15 mouse cellular contexts compared by ENCODE assay signal in the genomic region with DNA sequence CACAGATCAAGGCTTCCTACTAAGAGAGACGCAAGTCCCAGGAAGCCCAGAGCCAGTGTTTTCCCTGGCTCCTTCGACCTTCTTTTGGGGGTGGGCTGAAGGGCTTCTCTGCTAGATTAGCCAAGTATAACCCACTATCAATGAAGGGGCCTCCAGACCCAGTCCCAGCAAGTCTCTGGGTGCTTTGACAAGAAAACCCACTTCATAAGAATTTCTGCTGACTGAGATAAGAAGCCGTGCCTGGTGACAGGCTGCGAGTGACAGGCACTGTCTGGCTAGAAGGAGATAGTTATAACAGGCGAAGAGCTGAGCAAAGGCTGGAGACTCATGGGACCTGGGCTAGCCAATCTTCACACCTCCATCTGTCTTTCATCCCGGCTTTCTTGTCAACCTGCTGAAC.
DNase-seq lines count a peak whose midpoint lies in the region; ATAC-seq and TF ChIP-seq lines count a peak whose summit lies in the region.
"Had no signal": no experiment of that assay in that cellular context is flagged by ENCODE, and none has a peak within 500 bp of the region (broad histone marks: within the 10 kb centered on the region; RNA-seq: fewer than 3 reads in every experiment).

No protein-coding gene starts in this region.

- TF ChIP-seq RAD21 in MEL (IDR thresholded peaks at IDR 0.05; ENCODE audit: low read depth, low read length) = no peak

- H3K9ac ChIP-seq in heart, embryonic 15.5 days = no peak overlapping the region
- H3K9ac ChIP-seq in MEL (ENCODE audit: control insufficient read depth, low read depth, low read length, poor library complexity, severe bottlenecking) = no peak overlapping the region
- peak overlapping the region; percentile 10 for H3K9ac ChIP-seq in liver, embryonic 15.5 days
- H3K9ac ChIP-seq in forebrain, postnatal 0 days = no peak overlapping the region
- H3K9ac ChIP-seq: limb, embryonic 12.5 days had no signal

- 14% methylated on average over 6 of the region's 6 CpGs for WGBS in heart, embryonic 15.5 days
- WGBS in liver, embryonic 15.5 days (ENCODE audit: insufficient replicate concordance) = 9% methylated on average over 6 of the region's 6 CpGs
- WGBS in forebrain, postnatal 0 days = 88% methylated on average over 6 of the region's 6 CpGs

- peak; percentile 46 to 59; a peak in 3 of 4 replicates for TF ChIP-seq EP300 in MEL (IDR thresholded peaks at IDR 0.05; ENCODE audit: low read depth in 1 of 2, low read length in 2 of 2)

- no peak for ATAC-seq in heart, embryonic 15.5 days (replicated peaks; ENCODE audit: insufficient number of reproducible peaks, insufficient read depth, low FRiP score, low read depth)
- peak; percentile 96 for ATAC-seq in liver, embryonic 15.5 days (ENCODE audit: insufficient read depth)
- ATAC-seq in forebrain, postnatal 0 days = no peak
- ATAC-seq: intestine, embryonic 16.5 days had no signal

- no peak for DNase-seq in heart, adult 18-20 months
- DNase-seq in MEL (ENCODE audit: low read depth, low spot score) = peak; percentile 63
- peak; percentile 64 for DNase-seq in c-Kit-positive CD71-positive TER-119-negative erythroid progenitor cells, embryonic 14.5 days (ENCODE audit: low read depth)
- DNase-seq in testis, postnatal 14 days (ENCODE audit: low spot score) = no peak
- no peak for DNase-seq in frontal cortex, postnatal 36 days (ENCODE audit: low spot score in 2 of 2)
- DNase-seq in forebrain, postnatal 0 days = no peak
- DNase-seq: adrenal gland, postnatal 10 days; cerebellum, adult 11 months; kidney, postnatal 14 days; layer of hippocampus, postnatal 36 days had no signal

- no peak overlapping the region for H3K4me3 ChIP-seq in heart, embryonic 15.5 days
- no peak overlapping the region; a peak in 1 of 4 replicates for H3K4me3 ChIP-seq in MEL (ENCODE audit: control insufficient read depth in 1 of 2, insufficient read depth in 1 of 2, low read depth in 2 of 2, low read length in 2 of 2)
- no peak overlapping the region for H3K4me3 ChIP-seq in liver, embryonic 15.5 days (replicated peaks)
- H3K4me3 ChIP-seq in forebrain, postnatal 0 days (ENCODE audit: low read depth, low read length) = no peak overlapping the region
- H3K4me3 ChIP-seq: limb, embryonic 12.5 days; midbrain, embryonic 10.5 days had no signal

- H3K9me3 ChIP-seq in heart, embryonic 15.5 days (replicated peaks) = no peaks in the 10 kb centered on the region
- no peaks in the 10 kb centered on the region for H3K9me3 ChIP-seq in MEL (replicated peaks; ENCODE audit: insufficient read depth, low read length)
- no peaks in the 10 kb centered on the region for H3K9me3 ChIP-seq in liver, embryonic 15.5 days (replicated peaks)
- no peaks in the 10 kb centered on the region for H3K9me3 ChIP-seq in forebrain, postnatal 0 days (ENCODE audit: low read length)
- H3K9me3 ChIP-seq: limb, embryonic 12.5 days; midbrain, embryonic 10.5 days had no signal

- H3K4me2 ChIP-seq in heart, embryonic 15.5 days = no peak overlapping the region
- H3K4me2 ChIP-seq in liver, embryonic 15.5 days = peak overlapping the region; percentile 50
- no peak overlapping the region for H3K4me2 ChIP-seq in forebrain, postnatal 0 days (ENCODE audit: low read depth)
- H3K4me2 ChIP-seq: limb, embryonic 12.5 days had no signal

- TF ChIP-seq CTCF in MEL (IDR thresholded peaks at IDR 0.05 in 2 of 3, conservative IDR thresholded peaks at IDR 0.05 in 1 of 3; ENCODE audit: control insufficient read depth in 1 of 3, insufficient read depth in 1 of 3, low read depth in 2 of 3, low read length in 3 of 3, poor library complexity in 1 of 3, severe bottlenecking in 1 of 3) = no peak
- no peak for TF ChIP-seq CTCF in forebrain, postnatal 0 days (IDR thresholded peaks at IDR 0.05; ENCODE audit: low read depth)

- peak overlapping the region; percentile 13; the same call in 1 of the 2 replicates for H3K27ac ChIP-seq in heart, embryonic 15.5 days
- no peak overlapping the region for H3K27ac ChIP-seq in MEL (ENCODE audit: control insufficient read depth, low read depth, low read length)
- H3K27ac ChIP-seq in liver, embryonic 15.5 days (replicated peaks) = peak overlapping the region; percentile 87
- no peak overlapping the region for H3K27ac ChIP-seq in forebrain, postnatal 0 days (ENCODE audit: low read depth, low read length)
- H3K27ac ChIP-seq: limb, embryonic 12.5 days; midbrain, embryonic 10.5 days had no signal

- H3K27me3 ChIP-seq in heart, embryonic 15.5 days = no peaks in the 10 kb centered on the region
- no peaks in the 10 kb centered on the region for H3K27me3 ChIP-seq in MEL (ENCODE audit: control insufficient read depth in 1 of 2, insufficient read depth in 2 of 2, low read length in 2 of 2)
- no peaks in the 10 kb centered on the region for H3K27me3 ChIP-seq in liver, embryonic 15.5 days
- H3K27me3 ChIP-seq in forebrain, postnatal 0 days (ENCODE audit: insufficient read depth, low read length) = no peaks in the 10 kb centered on the region

- peaks cover 17% of the 10 kb centered on the region for H3K4me1 ChIP-seq in heart, embryonic 15.5 days (replicated peaks)
- H3K4me1 ChIP-seq in MEL (ENCODE audit: control insufficient read depth in 1 of 2, insufficient read depth in 2 of 2, low read length in 2 of 2) = peaks cover 2 to 9% of the 10 kb centered on the region in 2 experiments; a peak in 3 of 4 replicates
- peaks cover 48% of the 10 kb centered on the region for H3K4me1 ChIP-seq in liver, embryonic 15.5 days (replicated peaks)
- no peaks in the 10 kb centered on the region for H3K4me1 ChIP-seq in forebrain, postnatal 0 days (ENCODE audit: insufficient read depth)
- H3K4me1 ChIP-seq: limb, embryonic 12.5 days had no signal

- H3K79me2 ChIP-seq in MEL (ENCODE audit: control insufficient read depth, insufficient read depth, low read length, poor library complexity) = no peaks in the 10 kb centered on the region

- H3K36me3 ChIP-seq in heart, embryonic 15.5 days = no peaks in the 10 kb centered on the region
- peaks cover 0 to 3% of the 10 kb centered on the region in 2 experiments; a peak in 2 of 4 replicates for H3K36me3 ChIP-seq in MEL (ENCODE audit: control insufficient read depth in 1 of 2, insufficient read depth in 2 of 2, low read length in 2 of 2)
- H3K36me3 ChIP-seq in liver, embryonic 15.5 days (replicated peaks) = no peaks in the 10 kb centered on the region
- H3K36me3 ChIP-seq in forebrain, postnatal 0 days (ENCODE audit: insufficient read depth) = no peaks in the 10 kb centered on the region
- H3K36me3 ChIP-seq: limb, embryonic 12.5 days; midbrain, embryonic 10.5 days had no signal

- TF ChIP-seq POLR2A in MEL (IDR thresholded peaks at IDR 0.05; ENCODE audit: control insufficient read depth in 1 of 2, insufficient read depth in 1 of 2, low read depth in 1 of 2, low read length in 2 of 2, poor library complexity in 1 of 2) = no peak

TF ChIP-seq in MEL, 35 proteins besides CTCF, POLR2A, EP300 and RAD21:
- TF ChIP-seq POLR2AphosphoS2 (IDR thresholded peaks at IDR 0.05; ENCODE audit: low read length) = no peak
- peak; percentile 61 for TF ChIP-seq TAL1 (IDR thresholded peaks at IDR 0.05; ENCODE audit: low read length)
- peak; percentile 57 for TF ChIP-seq GATA1 (IDR thresholded peaks at IDR 0.05; ENCODE audit: low read depth, low read length)
- no peak for TF ChIP-seq ZC3H11A (IDR thresholded peaks at IDR 0.05; ENCODE audit: low read depth, low read length)
- TF ChIP-seq TCF12 (IDR thresholded peaks at IDR 0.05; ENCODE audit: low read depth, low read length) = peak; percentile 70
- peak; percentile 49; the same call in 1 of the 2 replicates for TF ChIP-seq MAX (IDR thresholded peaks at IDR 0.05; ENCODE audit: low read length)

Comparison
In these comparisons a context has a peak if more than half of its experiments do, and no peak if none do; other contexts are left out.
1. H3K27ac ChIP-seq: peak in heart, embryonic 15.5 days (single experiment) and liver, embryonic 15.5 days (single experiment); none in MEL (single experiment) and forebrain, postnatal 0 days (single experiment).
2. DNase-seq: peak in MEL (single experiment) and c-Kit-positive CD71-positive TER-119-negative erythroid progenitor cells, embryonic 14.5 days (single experiment); none in heart, adult 18-20 months (0 of 2), testis, postnatal 14 days (single experiment), frontal cortex, postnatal 36 days (0 of 2) and forebrain, postnatal 0 days (single experiment).